Mouse (Mus musculus) testis, postnatal 10 days (tissue): ENCODE results near the gene Cryba1.
A peak's percentile ranks its signal among the peaks of the same experiment; 100 is the strongest.

ENCODE experiments used
- DNase-seq: peaks from one replicate; pipeline ENCODE4 v3.0.0; 2021; ENCODE audit warnings: low spot score

Gene Cryba1

DNA sequence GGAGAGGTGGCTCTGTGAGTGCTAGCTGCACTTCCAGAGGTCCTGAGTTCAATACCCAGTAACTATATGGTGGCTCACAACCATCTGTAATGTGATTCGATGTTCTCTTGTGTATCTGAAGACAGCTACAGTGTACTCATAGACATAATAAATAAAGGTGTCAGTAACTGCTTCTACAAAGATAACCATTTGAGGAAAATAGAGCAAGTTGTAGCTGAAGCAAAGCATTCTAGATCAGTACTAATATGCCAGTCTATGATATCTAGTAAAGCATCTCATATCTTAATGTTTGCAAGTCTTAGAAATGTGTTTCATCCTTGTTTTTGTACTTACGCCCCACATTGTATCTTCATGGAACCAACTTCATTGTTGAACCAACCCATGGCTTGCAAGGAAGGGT lies 6.0 kb downstream of the Cryba1 start:
- no peak for DNase-seq

DNA sequence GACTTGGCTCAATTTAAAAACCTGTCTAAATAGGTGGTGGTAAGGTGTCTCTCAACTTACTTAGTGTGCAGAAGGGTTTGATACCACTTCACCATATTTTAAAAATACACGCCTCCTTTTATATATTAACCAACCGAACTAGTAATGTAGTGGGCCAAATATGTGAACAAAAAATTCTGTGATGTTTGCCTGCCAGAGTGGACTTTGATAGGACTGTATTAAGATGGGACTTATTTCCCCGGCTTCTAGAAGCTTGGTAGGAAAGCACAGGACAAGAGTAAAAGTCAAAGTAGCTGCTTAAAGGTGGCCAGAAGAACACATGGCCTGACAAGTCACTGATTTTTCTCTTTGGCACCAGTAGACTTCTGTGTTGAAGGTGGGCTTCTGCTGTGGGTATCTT lies 11.3 kb downstream of the Cryba1 start:
- DNase-seq, result no peak

GRCm38 (mm10) chr11:77709039-77709438 lies 16.0 kb downstream of the Cryba1 start:
- DNase-seq, result no peak

GRCm38 (mm10) chr11:77705920-77706319 lies 19.2 kb downstream of the Cryba1 start:
- no peak for DNase-seq

DNA sequence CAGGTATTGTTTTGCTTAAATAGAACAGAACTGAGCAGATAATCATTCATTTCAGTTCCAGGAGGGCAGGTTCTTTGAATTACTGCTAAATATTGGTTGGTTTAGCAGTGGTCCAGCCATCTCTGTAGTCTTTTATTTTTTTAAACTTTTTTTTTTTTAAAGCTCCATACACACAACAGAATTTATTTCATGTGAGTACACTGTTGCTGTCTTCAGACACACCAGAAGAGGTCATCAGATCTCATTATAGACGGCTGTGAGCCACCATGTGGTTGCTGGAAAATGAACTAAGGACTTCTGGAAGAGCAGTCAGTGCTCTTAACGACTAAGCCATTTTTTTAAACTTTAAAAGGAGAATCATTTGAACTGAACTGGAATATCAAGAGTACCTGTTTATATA lies 27.9 kb downstream of the Cryba1 start:
- DNase-seq, result no peak

DNA sequence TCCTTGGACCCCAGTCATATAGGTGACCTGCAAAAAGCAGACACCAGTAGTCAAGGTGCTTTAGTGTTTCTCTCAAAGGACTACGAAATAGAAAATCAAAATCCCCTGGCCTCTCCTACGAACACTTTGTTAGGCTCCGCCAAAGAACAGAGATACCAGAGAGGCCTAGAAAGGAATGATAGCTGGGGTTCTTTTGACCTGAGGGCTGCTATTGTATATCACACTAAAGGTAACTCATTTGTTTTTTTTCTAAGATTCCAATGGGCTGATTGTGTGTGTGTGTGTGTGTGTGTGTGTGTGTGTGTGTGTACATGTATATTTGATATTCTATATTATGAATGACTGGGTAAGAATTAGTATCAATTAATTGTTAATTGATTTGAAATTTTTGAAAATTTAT lies 32.1 kb downstream of the Cryba1 start:
- no peak for DNase-seq

DNA sequence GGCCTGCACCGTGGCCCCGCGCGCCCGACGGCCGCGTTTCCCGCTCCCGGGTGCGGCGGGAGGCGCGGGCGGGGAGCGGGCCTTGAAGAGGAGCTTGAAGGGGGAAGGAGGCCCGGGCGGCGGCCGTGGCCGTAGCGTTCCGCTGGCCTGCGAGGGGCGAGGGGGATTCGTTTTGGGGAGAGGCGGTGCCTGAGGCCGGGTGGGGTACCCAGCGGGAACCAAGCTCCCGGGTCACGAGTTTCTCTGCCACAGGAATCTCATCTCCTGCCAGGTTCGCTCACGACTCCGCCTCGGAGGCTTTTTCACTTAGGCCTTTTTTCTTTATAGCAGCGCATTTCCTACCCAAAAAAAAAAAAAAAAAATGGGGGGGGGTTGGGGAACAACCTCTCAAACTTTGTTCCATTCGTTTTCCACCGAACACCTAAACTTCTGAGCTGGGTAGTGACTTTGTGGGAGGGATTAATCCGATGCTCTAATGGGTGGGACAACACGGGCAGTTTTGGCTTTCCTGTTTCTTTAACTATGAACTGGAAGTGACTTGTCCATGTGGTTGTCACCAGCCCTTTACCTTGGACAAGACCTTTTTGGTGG lies 37.4 kb downstream of the Cryba1 start:
- peak; percentile 66 for DNase-seq

- peak; percentile 77 for DNase-seq
Observed at GRCm38 (mm10) chr11:77686841-77687540, 38.1 kb downstream of the Cryba1 start.

GRCm38 (mm10) chr11:77686346-77686840 lies 38.7 kb downstream of the Cryba1 start:
- peak; percentile 66 for DNase-seq

GRCm38 (mm10) chr11:77685383-77686265 lies 39.5 kb downstream of the Cryba1 start, which contains the start of gene Nufip2:
Gene Nufip2 (plus strand): TSS chr11:77686155.
- peak; percentile 98 for DNase-seq

DNA sequence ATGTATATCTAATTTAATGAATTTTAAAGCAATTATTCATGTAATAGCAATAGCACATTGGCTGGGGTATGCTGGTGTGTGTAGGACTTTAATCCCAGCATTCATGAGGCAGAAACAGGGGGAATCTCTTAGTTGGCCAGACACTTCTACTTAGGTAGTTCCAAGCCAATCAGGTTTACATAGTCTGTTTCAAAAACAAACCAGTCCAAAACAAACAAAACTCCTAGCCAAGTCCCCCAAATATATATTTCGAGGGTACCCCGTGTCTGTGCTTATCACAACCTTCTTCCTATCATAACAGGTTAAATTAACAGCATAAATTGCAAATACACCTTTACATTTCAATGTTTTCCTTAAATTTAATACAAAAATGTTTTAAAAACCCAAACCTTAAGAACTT lies 40.2 kb downstream of the Cryba1 start:
- DNase-seq, result no peak

GRCm38 (mm10) chr11:77680018-77680417 lies 45.1 kb downstream of the Cryba1 start:
- no peak for DNase-seq

DNA sequence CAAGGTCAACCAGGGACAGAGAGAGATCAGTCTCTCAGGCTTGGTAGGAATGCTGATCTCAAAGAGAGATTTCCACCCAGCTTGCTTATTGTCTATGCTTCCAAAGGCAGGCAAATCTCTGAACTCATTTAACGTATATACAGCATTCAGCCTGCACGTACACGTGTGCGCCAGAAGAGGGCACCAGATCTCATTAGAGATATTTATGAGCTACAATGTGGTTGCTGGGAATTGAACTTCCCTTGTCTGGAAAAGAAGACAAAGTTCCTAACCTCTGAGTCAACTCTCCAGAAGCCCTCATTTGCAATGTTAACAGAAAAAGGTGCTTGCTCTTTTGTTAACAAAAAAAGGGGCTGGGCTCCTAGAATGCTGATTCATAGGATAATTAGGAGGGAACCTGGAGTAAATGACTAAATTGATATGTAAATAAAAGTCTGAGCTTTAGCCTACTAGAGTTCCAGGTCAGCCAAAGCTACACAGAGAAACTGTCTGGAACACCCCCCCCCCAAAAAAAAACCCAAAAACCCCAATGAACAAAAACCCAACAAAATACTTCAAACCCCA lies 51.6 kb downstream of the Cryba1 start:
- DNase-seq, result no peak

- no peak for DNase-seq
Observed at GRCm38 (mm10) chr11:77672746-77673145, 52.3 kb downstream of the Cryba1 start.
